Mouse (Mus musculus): Measurements from ENCODE around the gene Wwox. TPM values are rescaled to one million over a fixed set of nuclear protein-coding genes. Genes with fewer than 3 reads are reported as not detected.

The Wwox gene
- polyA plus RNA-seq, 1 experiment from 2014 or later = 10.2 TPM

GRCm38 (mm10) chr8:115359701-115360100, 920.2 kb downstream of the Wwox start:
- H3K4me3 ChIP-seq = no peak overlapping the region
- H3K27ac ChIP-seq = no peak overlapping the region
- no peak for ATAC-seq
- 59% methylated on average over 12 of the region's 12 CpGs for WGBS
- 0 out of 2 replicates have a peak, but pooled peaks cover 2% of the 10 kb centered on the region for H3K9me3 ChIP-seq (replicated peaks)
- no peak overlapping the region for H3K9ac ChIP-seq
- no peaks in the 10 kb centered on the region for H3K27me3 ChIP-seq
- H3K4me1 ChIP-seq = peaks cover 6% of the 10 kb centered on the region
- H3K4me2 ChIP-seq = no peak overlapping the region
- H3K36me3 ChIP-seq (ENCODE audit: poor library complexity, severe bottlenecking) = no peaks in the 10 kb centered on the region

- 67% methylated on average over 7 of the region's 7 CpGs for WGBS
- Histone ChIP-seq H3K36me3 (ENCODE audit: poor library complexity, severe bottlenecking) (no peaks in the 10 kb centered on the region), H3K27ac (no peak overlapping the region), H3K4me3 (no peak overlapping the region), H3K9ac (no peak overlapping the region), H3K4me1 (peaks cover 6% of the 10 kb centered on the region), H3K27me3 (no peaks in the 10 kb centered on the region), H3K4me2 (no peak overlapping the region), H3K9me3 (replicated peaks) (0 out of 2 replicates have a peak, but pooled peaks cover 2% of the 10 kb centered on the region)
- no peak for ATAC-seq
Measured at GRCm38 (mm10) chr8:115362518-115362917, 923.1 kb downstream of the Wwox start.

GRCm38 (mm10) chr8:115374957-115375356, 935.5 kb downstream of the Wwox start:
- Histone ChIP-seq H3K4me3 (no peak overlapping the region), H3K36me3 (ENCODE audit: poor library complexity, severe bottlenecking) (no peaks in the 10 kb centered on the region), H3K4me1 (peaks cover 22% of the 10 kb centered on the region), H3K4me2 (no peak overlapping the region), H3K27ac (0 out of 2 replicates have a peak overlapping the region, but pooled peaks have one; percentile 12), H3K9ac (no peak overlapping the region), H3K9me3 (replicated peaks) (no peaks in the 10 kb centered on the region), H3K27me3 (no peaks in the 10 kb centered on the region)
- ATAC-seq = peak; percentile 48
- WGBS = 26% methylated on average over 4 of the region's 4 CpGs

- H3K4me2 ChIP-seq = no peak overlapping the region
- 0 out of 2 replicates have a peak overlapping the region, but pooled peaks have one; percentile 12 for H3K27ac ChIP-seq
- no peak overlapping the region for H3K9ac ChIP-seq
- peaks cover 22% of the 10 kb centered on the region for H3K4me1 ChIP-seq
- H3K27me3 ChIP-seq = no peaks in the 10 kb centered on the region
- no peaks in the 10 kb centered on the region for H3K9me3 ChIP-seq (replicated peaks)
- H3K36me3 ChIP-seq (ENCODE audit: poor library complexity, severe bottlenecking) = no peaks in the 10 kb centered on the region
- no peak overlapping the region for H3K4me3 ChIP-seq
- 45% methylated on average over 8 of the region's 8 CpGs for WGBS
- ATAC-seq = peak; percentile 63
Measured at GRCm38 (mm10) chr8:115375361-115376047, 936.0 kb downstream of the Wwox start.

- Histone ChIP-seq H3K9ac (no peak overlapping the region), H3K27me3 (no peaks in the 10 kb centered on the region), H3K4me1 (peaks cover 22% of the 10 kb centered on the region), H3K9me3 (replicated peaks) (no peaks in the 10 kb centered on the region), H3K4me3 (no peak overlapping the region), H3K27ac (no peak overlapping the region), H3K4me2 (no peak overlapping the region), H3K36me3 (ENCODE audit: poor library complexity, severe bottlenecking) (no peaks in the 10 kb centered on the region)
- 45% methylated on average over 4 of the region's 4 CpGs for WGBS
- no peak for ATAC-seq
Measured at GRCm38 (mm10) chr8:115377321-115377720, 937.9 kb downstream of the Wwox start.

- no peaks in the 10 kb centered on the region for H3K36me3 ChIP-seq (ENCODE audit: poor library complexity, severe bottlenecking)
- H3K27ac ChIP-seq = no peak overlapping the region
- ATAC-seq = no peak
- no peaks in the 10 kb centered on the region for H3K9me3 ChIP-seq (replicated peaks)
- WGBS = 79% methylated on average over 4 of the region's 4 CpGs
- H3K9ac ChIP-seq = no peak overlapping the region
- peaks cover 15% of the 10 kb centered on the region for H3K4me1 ChIP-seq
- H3K4me2 ChIP-seq = no peak overlapping the region
- no peaks in the 10 kb centered on the region for H3K27me3 ChIP-seq
- H3K4me3 ChIP-seq = no peak overlapping the region
Measured at GRCm38 (mm10) chr8:115380017-115380416, 940.6 kb downstream of the Wwox start.

- no peak overlapping the region for H3K4me2 ChIP-seq
- WGBS = 87% methylated on average over 5 of the region's 5 CpGs
- 0 out of 2 replicates have a peak, but pooled peaks cover 3% of the 10 kb centered on the region for H3K27me3 ChIP-seq
- H3K27ac ChIP-seq = no peak overlapping the region
- ATAC-seq = no peak
- H3K9ac ChIP-seq = no peak overlapping the region
- H3K36me3 ChIP-seq (ENCODE audit: poor library complexity, severe bottlenecking) = no peaks in the 10 kb centered on the region
- H3K4me3 ChIP-seq = no peak overlapping the region
- H3K4me1 ChIP-seq = no peaks in the 10 kb centered on the region
- no peaks in the 10 kb centered on the region for H3K9me3 ChIP-seq (replicated peaks)
Measured at GRCm38 (mm10) chr8:115390921-115391504, 951.6 kb downstream of the Wwox start.

- 84% methylated on average over 5 of the region's 5 CpGs for WGBS
- H3K4me3 ChIP-seq = no peak overlapping the region
- no peaks in the 10 kb centered on the region for H3K36me3 ChIP-seq (ENCODE audit: poor library complexity, severe bottlenecking)
- H3K27ac ChIP-seq = no peak overlapping the region
- H3K4me1 ChIP-seq = no peaks in the 10 kb centered on the region
- no peaks in the 10 kb centered on the region for H3K27me3 ChIP-seq
- H3K9me3 ChIP-seq (replicated peaks) = no peaks in the 10 kb centered on the region
- no peak for ATAC-seq
- no peak overlapping the region for H3K9ac ChIP-seq
- no peak overlapping the region for H3K4me2 ChIP-seq
Measured at GRCm38 (mm10) chr8:115395840-115396239, 956.4 kb downstream of the Wwox start.

GRCm38 (mm10) chr8:115397981-115398380, 958.5 kb downstream of the Wwox start:
- no peak overlapping the region for H3K9ac ChIP-seq
- H3K4me3 ChIP-seq = no peak overlapping the region
- no peak overlapping the region for H3K4me2 ChIP-seq
- H3K27ac ChIP-seq = no peak overlapping the region
- 79% methylated on average over 3 of the region's 3 CpGs for WGBS
- ATAC-seq = no peak
- no peaks in the 10 kb centered on the region for H3K9me3 ChIP-seq (replicated peaks)
- H3K36me3 ChIP-seq (ENCODE audit: poor library complexity, severe bottlenecking) = no peaks in the 10 kb centered on the region
- no peaks in the 10 kb centered on the region for H3K4me1 ChIP-seq
- H3K27me3 ChIP-seq = peaks cover 5% of the 10 kb centered on the region; the same call in 1 of the 2 replicates

GRCm38 (mm10) chr8:115400013-115400720, 960.7 kb downstream of the Wwox start:
- H3K4me2 ChIP-seq = no peak overlapping the region
- no peaks in the 10 kb centered on the region for H3K4me1 ChIP-seq
- ATAC-seq = no peak
- no peak overlapping the region for H3K9ac ChIP-seq
- H3K9me3 ChIP-seq (replicated peaks) = no peaks in the 10 kb centered on the region
- WGBS = 86% methylated on average over 15 of the region's 15 CpGs
- no peaks in the 10 kb centered on the region for H3K36me3 ChIP-seq (ENCODE audit: poor library complexity, severe bottlenecking)
- no peak overlapping the region for H3K27ac ChIP-seq
- no peak overlapping the region for H3K4me3 ChIP-seq
- peaks cover 5% of the 10 kb centered on the region; the same call in 1 of the 2 replicates for H3K27me3 ChIP-seq

All from forebrain, embryonic 13.5 days (tissue).